Mouse (Mus musculus): ENCODE measurements around the gene Slc25a39. TPM values are rescaled to one million over a fixed set of nuclear protein-coding genes. Genes with fewer than 3 reads are reported as not detected.
A peak's percentile ranks its signal among the peaks of the same experiment; 100 is the strongest.
"Not testable (repeated sequence)": the region's sequence is repeated elsewhere in the genome, so short reads cannot be mapped to it uniquely, and the experiment has no call there.

Gene Slc25a39
- polyA plus RNA-seq, 1 experiment, result 290 TPM

- TF ChIP-seq CTCF (IDR thresholded peaks at IDR 0.05; ENCODE audit: insufficient read depth, low read length) (no peak), POLR2A (IDR thresholded peaks at IDR 0.05; ENCODE audit: borderline replicate concordance, extremely low read depth, low read depth, low read length) (no peak)
- no peak overlapping the region for H3K4me3 ChIP-seq (replicated peaks; ENCODE audit: extremely low read depth, low read depth, low read length)
- WGBS, result 84% methylated on average over 1 of the region's 1 CpGs
- no peaks in the 10 kb centered on the region for H3K4me1 ChIP-seq (ENCODE audit: control insufficient read depth, insufficient read depth, low read length)
- DNase-seq, result no peak
Measured at GRCm38 (mm10) chr11:102417160-102417559, 9.4 kb upstream of the Slc25a39 start.

- WGBS, result 69% methylated on average over 10 of the region's 10 CpGs
- no peak for DNase-seq
- no peak overlapping the region for H3K4me3 ChIP-seq (replicated peaks; ENCODE audit: extremely low read depth, low read depth, low read length)
- no peaks in the 10 kb centered on the region for H3K4me1 ChIP-seq (ENCODE audit: control insufficient read depth, insufficient read depth, low read length)
- no peak for TF ChIP-seq POLR2A (IDR thresholded peaks at IDR 0.05; ENCODE audit: borderline replicate concordance, extremely low read depth, low read depth, low read length)
Measured at GRCm38 (mm10) chr11:102415034-102415802, 7.5 kb upstream of the Slc25a39 start.

- no peak for TF ChIP-seq POLR2A (IDR thresholded peaks at IDR 0.05; ENCODE audit: borderline replicate concordance, extremely low read depth, low read depth, low read length)
- TF ChIP-seq CTCF (IDR thresholded peaks at IDR 0.05; ENCODE audit: insufficient read depth, low read length), result no peak
- DNase-seq, result no peak
- WGBS, result 75% methylated on average over 8 of the region's 8 CpGs
- no peaks in the 10 kb centered on the region for H3K4me1 ChIP-seq (ENCODE audit: control insufficient read depth, insufficient read depth, low read length)
- no peak overlapping the region for H3K4me3 ChIP-seq (replicated peaks; ENCODE audit: extremely low read depth, low read depth, low read length)
Measured at GRCm38 (mm10) chr11:102413059-102413458, 5.3 kb upstream of the Slc25a39 start.

GRCm38 (mm10) chr11:102411704-102412103 is 4.0 kb upstream of the Slc25a39 start:
- 4% methylated on average over 11 of the region's 11 CpGs for WGBS
- peak; percentile 87 for DNase-seq
- TF ChIP-seq CTCF (IDR thresholded peaks at IDR 0.05; ENCODE audit: insufficient read depth, low read length) (peak; percentile 93), POLR2A (IDR thresholded peaks at IDR 0.05; ENCODE audit: borderline replicate concordance, extremely low read depth, low read depth, low read length) (no peak)
- Histone ChIP-seq H3K4me1 (ENCODE audit: control insufficient read depth, insufficient read depth, low read length) (no peaks in the 10 kb centered on the region), H3K4me3 (replicated peaks; ENCODE audit: extremely low read depth, low read depth, low read length) (no peak overlapping the region)

- WGBS, result 43% methylated on average over 3 of the region's 3 CpGs
- TF ChIP-seq POLR2A (IDR thresholded peaks at IDR 0.05; ENCODE audit: borderline replicate concordance, extremely low read depth, low read depth, low read length) (no peak), CTCF (IDR thresholded peaks at IDR 0.05; ENCODE audit: insufficient read depth, low read length) (no peak)
- Histone ChIP-seq H3K4me1 (ENCODE audit: control insufficient read depth, insufficient read depth, low read length) (no peaks in the 10 kb centered on the region), H3K4me3 (replicated peaks; ENCODE audit: extremely low read depth, low read depth, low read length) (no peak overlapping the region)
- no peak for DNase-seq
Measured at GRCm38 (mm10) chr11:102411061-102411460, 3.3 kb upstream of the Slc25a39 start.

- not testable (repeated sequence) for H3K4me3 ChIP-seq (replicated peaks; ENCODE audit: extremely low read depth, low read depth, low read length); H3K4me1 ChIP-seq (ENCODE audit: control insufficient read depth, insufficient read depth, low read length); DNase-seq
- 88% methylated on average over 3 of the region's 3 CpGs for WGBS
Measured at GRCm38 (mm10) chr11:102410345-102410744, 2.6 kb upstream of the Slc25a39 start.

GRCm38 (mm10) chr11:102409795-102410330 is 2.1 kb upstream of the Slc25a39 start:
- 79% methylated on average over 3 of the region's 3 CpGs for WGBS
- H3K4me1 ChIP-seq (ENCODE audit: control insufficient read depth, insufficient read depth, low read length), result no peaks in the 10 kb centered on the region
- no peak for DNase-seq
- no peak for TF ChIP-seq CTCF (IDR thresholded peaks at IDR 0.05; ENCODE audit: insufficient read depth, low read length)
- no peak for TF ChIP-seq POLR2A (IDR thresholded peaks at IDR 0.05; ENCODE audit: borderline replicate concordance, extremely low read depth, low read depth, low read length)
- H3K4me3 ChIP-seq (replicated peaks; ENCODE audit: extremely low read depth, low read depth, low read length), result no peak overlapping the region

GRCm38 (mm10) chr11:102408888-102409794 is 1.4 kb upstream of the Slc25a39 start:
- Histone ChIP-seq H3K4me3 (replicated peaks; ENCODE audit: extremely low read depth, low read depth, low read length) (peak overlapping the region; percentile 25), H3K4me1 (ENCODE audit: control insufficient read depth, insufficient read depth, low read length) (no peaks in the 10 kb centered on the region)
- TF ChIP-seq POLR2A (IDR thresholded peaks at IDR 0.05; ENCODE audit: borderline replicate concordance, extremely low read depth, low read depth, low read length) (no peak), CTCF (IDR thresholded peaks at IDR 0.05; ENCODE audit: insufficient read depth, low read length) (no peak)
- WGBS, result 37% methylated on average over 15 of the region's 15 CpGs
- DNase-seq, result no peak

- Histone ChIP-seq H3K4me1 (ENCODE audit: control insufficient read depth, insufficient read depth, low read length) (no peaks in the 10 kb centered on the region), H3K4me3 (replicated peaks; ENCODE audit: extremely low read depth, low read depth, low read length) (peak overlapping the region; percentile 65)
- peak; percentile 51; the same call in 1 of the 2 replicates for TF ChIP-seq POLR2A (IDR thresholded peaks at IDR 0.05; ENCODE audit: borderline replicate concordance, extremely low read depth, low read depth, low read length)
- no peak for TF ChIP-seq CTCF (IDR thresholded peaks at IDR 0.05; ENCODE audit: insufficient read depth, low read length)
- WGBS, result under 1% methylated on average over 32 of the region's 32 CpGs
- DNase-seq, result peak; percentile 95
Measured at GRCm38 (mm10) chr11:102408344-102408876, 664 bp upstream of the Slc25a39 start.
